Mouse (Mus musculus): ENCODE data around the gene Slc37a1. TPM values are rescaled to one million over a fixed set of nuclear protein-coding genes. Genes with fewer than 3 reads are reported as not detected.

The Slc37a1 gene
- polyA plus RNA-seq, 1 experiment from 2014 or later, result 8.7 TPM

DNA sequence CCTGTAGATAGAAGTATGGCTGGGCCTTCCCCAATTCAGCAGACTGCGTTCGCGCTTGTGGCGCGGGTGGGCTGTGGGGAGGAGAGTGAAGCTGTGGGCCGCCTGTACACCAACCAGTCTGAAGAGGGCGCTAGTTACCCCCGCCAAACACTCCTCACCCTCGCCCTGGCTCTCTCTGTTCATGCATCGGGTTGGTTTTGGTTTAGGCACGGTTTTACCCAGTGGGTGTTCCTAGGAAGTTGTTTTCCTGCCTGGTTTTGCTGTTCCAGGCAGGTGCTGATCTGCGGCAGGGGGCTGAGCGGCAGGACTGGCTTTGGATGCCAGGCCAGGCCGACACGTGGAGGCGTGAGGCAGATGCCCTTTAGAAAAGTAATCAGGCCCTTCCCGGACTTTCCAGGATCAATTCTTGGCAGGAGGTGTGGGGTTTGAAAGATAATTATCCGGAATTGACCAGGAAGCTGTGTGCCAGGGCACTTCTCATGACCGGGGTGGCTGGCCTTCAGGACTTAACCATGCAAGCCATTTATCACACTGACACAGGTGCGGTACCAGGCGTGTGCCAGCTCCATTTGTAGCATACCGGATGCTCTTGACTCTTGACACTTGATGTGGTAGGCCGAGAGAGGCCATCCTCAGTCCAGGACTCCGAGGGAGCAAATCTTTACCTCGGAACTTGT lies 8.8 kb downstream of the Slc37a1 start:
- no peaks in the 10 kb centered on the region for H3K36me3 ChIP-seq
- ATAC-seq (replicated peaks; ENCODE audit: insufficient number of reproducible peaks, insufficient read depth, low FRiP score, low read depth), result no peak
- peak overlapping the region; percentile 93 for H3K4me2 ChIP-seq
- 23% methylated on average over 25 of the region's 25 CpGs for WGBS
- no peaks in the 10 kb centered on the region for H3K9me3 ChIP-seq (replicated peaks)
- H3K4me3 ChIP-seq, result peak overlapping the region; percentile 63
- peaks cover 41% of the 10 kb centered on the region for H3K4me1 ChIP-seq (replicated peaks)
- 0 out of 2 replicates have a peak, but pooled peaks cover 3% of the 10 kb centered on the region for H3K27me3 ChIP-seq
- H3K27ac ChIP-seq, result 0 out of 2 replicates have a peak overlapping the region, but pooled peaks have one; percentile 63
- H3K9ac ChIP-seq, result peak overlapping the region; percentile 67; the same call in 1 of the 2 replicates

GRCm38 (mm10) chr17:31295892-31296781 lies 9.5 kb downstream of the Slc37a1 start:
- 1% methylated on average over 53 of the region's 68 CpGs for WGBS
- peak; percentile 59; the same call in 1 of the 2 replicates for ATAC-seq (replicated peaks; ENCODE audit: insufficient number of reproducible peaks, insufficient read depth, low FRiP score, low read depth)

GRCm38 (mm10) chr17:31297521-31297939 lies 10.9 kb downstream of the Slc37a1 start:
- H3K4me1 ChIP-seq (replicated peaks), result peaks cover 41% of the 10 kb centered on the region
- H3K27ac ChIP-seq, result peak overlapping the region; percentile 62
- ATAC-seq (replicated peaks; ENCODE audit: insufficient number of reproducible peaks, insufficient read depth, low FRiP score, low read depth), result no peak
- peak overlapping the region; percentile 63 for H3K4me3 ChIP-seq
- peak overlapping the region; percentile 93 for H3K4me2 ChIP-seq
- H3K9ac ChIP-seq, result 0 out of 2 replicates have a peak overlapping the region, but pooled peaks have one; percentile 67
- WGBS, result 7% methylated on average over 7 of the region's 7 CpGs
- no peaks in the 10 kb centered on the region for H3K36me3 ChIP-seq
- H3K9me3 ChIP-seq (replicated peaks), result no peaks in the 10 kb centered on the region
- 0 out of 2 replicates have a peak, but pooled peaks cover 3% of the 10 kb centered on the region for H3K27me3 ChIP-seq

More at GRCm38 (mm10) chr17:31295892-31296781, 9.5 kb downstream of the Slc37a1 start:
- Histone ChIP-seq H3K4me2 (peak overlapping the region; percentile 93), H3K36me3 (no peaks in the 10 kb centered on the region), H3K4me3 (peak overlapping the region; percentile 63), H3K4me1 (replicated peaks) (peaks cover 41% of the 10 kb centered on the region), H3K27me3 (0 out of 2 replicates have a peak, but pooled peaks cover 3% of the 10 kb centered on the region), H3K27ac (peak overlapping the region; percentile 63), H3K9me3 (replicated peaks) (no peaks in the 10 kb centered on the region), H3K9ac (peak overlapping the region; percentile 67)

GRCm38 (mm10) chr17:31298419-31299209 lies 12.0 kb downstream of the Slc37a1 start:
- WGBS, result 61% methylated on average over 6 of the region's 6 CpGs
- ATAC-seq (replicated peaks; ENCODE audit: insufficient number of reproducible peaks, insufficient read depth, low FRiP score, low read depth), result no peak
- peaks cover 41% of the 10 kb centered on the region for H3K4me1 ChIP-seq (replicated peaks)
- peak overlapping the region; percentile 62; the same call in 1 of the 2 replicates for H3K27ac ChIP-seq
- H3K36me3 ChIP-seq, result no peaks in the 10 kb centered on the region
- no peak overlapping the region for H3K4me3 ChIP-seq
- H3K4me2 ChIP-seq, result peak overlapping the region; percentile 93; the same call in 1 of the 2 replicates
- 0 out of 2 replicates have a peak, but pooled peaks cover 3% of the 10 kb centered on the region for H3K27me3 ChIP-seq
- no peak overlapping the region for H3K9ac ChIP-seq
- no peaks in the 10 kb centered on the region for H3K9me3 ChIP-seq (replicated peaks)

DNA sequence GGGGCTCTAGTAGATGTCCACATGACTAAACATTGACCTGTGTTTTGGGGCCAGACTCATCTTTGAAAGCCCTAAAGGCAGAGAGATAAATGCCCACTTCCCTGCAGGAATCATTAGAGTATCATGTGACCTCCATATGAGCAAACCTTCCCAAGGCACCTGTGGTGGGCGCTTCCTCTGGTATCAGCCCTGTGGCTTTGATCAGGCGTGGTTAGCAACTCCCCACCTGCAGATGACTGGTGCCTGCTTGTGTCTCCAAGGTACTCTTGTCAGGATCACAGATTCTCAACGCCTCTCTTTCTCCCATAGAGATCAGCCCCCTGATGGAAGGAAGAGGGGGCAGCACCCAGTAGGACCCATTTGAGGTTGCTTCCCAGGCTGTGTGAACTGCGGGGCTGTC lies 13.4 kb downstream of the Slc37a1 start:
- Histone ChIP-seq H3K27me3 (0 out of 2 replicates have a peak, but pooled peaks cover 1% of the 10 kb centered on the region), H3K4me1 (replicated peaks) (peaks cover 44% of the 10 kb centered on the region), H3K4me3 (no peak overlapping the region), H3K9ac (no peak overlapping the region), H3K4me2 (no peak overlapping the region), H3K9me3 (replicated peaks) (no peaks in the 10 kb centered on the region), H3K36me3 (no peaks in the 10 kb centered on the region), H3K27ac (no peak overlapping the region)
- no peak for ATAC-seq (replicated peaks; ENCODE audit: insufficient number of reproducible peaks, insufficient read depth, low FRiP score, low read depth)
- 87% methylated on average over 4 of the region's 4 CpGs for WGBS

DNA sequence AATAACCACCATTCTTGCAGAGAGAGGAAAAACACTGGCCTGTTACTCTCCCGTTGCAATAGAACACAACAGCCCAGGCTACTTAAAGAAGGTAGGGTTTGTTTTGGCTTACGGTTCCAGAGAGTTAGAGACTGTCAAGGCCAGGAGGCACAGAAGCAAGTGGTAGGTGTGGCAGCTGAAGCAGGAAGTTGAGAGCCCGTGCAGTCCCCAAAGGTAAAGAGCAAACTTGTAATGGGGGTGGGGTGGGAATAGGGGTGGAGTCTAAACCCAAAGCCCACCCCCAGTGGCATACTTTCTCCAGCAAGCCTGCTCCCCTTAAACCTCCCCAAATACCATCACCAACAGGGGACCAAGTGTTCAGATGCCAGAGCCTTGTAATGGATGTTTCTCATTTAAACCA lies 14.1 kb downstream of the Slc37a1 start:
- H3K9ac ChIP-seq, result no peak overlapping the region
- ATAC-seq (replicated peaks; ENCODE audit: insufficient number of reproducible peaks, insufficient read depth, low FRiP score, low read depth), result no peak
- WGBS, result 64% methylated on average over 3 of the region's 3 CpGs
- H3K9me3 ChIP-seq (replicated peaks), result no peaks in the 10 kb centered on the region
- H3K27me3 ChIP-seq, result no peaks in the 10 kb centered on the region
- no peaks in the 10 kb centered on the region for H3K36me3 ChIP-seq
- no peak overlapping the region for H3K4me2 ChIP-seq
- no peak overlapping the region for H3K27ac ChIP-seq
- H3K4me3 ChIP-seq, result no peak overlapping the region
- peaks cover 45% of the 10 kb centered on the region for H3K4me1 ChIP-seq (replicated peaks)

DNA sequence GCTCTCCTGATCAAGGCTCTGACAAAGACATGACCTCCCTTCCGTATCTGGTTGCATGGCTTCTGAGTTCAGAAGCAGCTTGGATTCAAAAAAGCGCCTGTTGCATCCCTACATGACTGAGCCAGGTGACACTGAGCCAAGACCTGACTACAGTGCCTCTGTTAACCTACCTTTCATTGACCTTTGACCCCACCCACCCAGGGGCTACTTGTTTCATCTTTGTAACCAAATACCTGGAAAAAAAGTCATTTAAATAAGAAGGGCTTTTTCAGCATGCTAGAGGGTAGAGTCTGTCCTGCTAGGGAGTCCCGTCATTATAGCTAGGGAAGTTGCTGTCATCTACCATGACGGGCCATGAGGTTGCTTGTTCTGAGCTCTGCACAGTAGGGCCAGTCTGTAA lies 16.8 kb downstream of the Slc37a1 start:
- Histone ChIP-seq H3K27ac (no peak overlapping the region), H3K4me3 (no peak overlapping the region), H3K27me3 (no peaks in the 10 kb centered on the region), H3K9me3 (replicated peaks) (no peaks in the 10 kb centered on the region), H3K9ac (no peak overlapping the region), H3K4me2 (no peak overlapping the region), H3K36me3 (no peaks in the 10 kb centered on the region), H3K4me1 (replicated peaks) (peaks cover 29% of the 10 kb centered on the region)
- ATAC-seq (replicated peaks; ENCODE audit: insufficient number of reproducible peaks, insufficient read depth, low FRiP score, low read depth), result no peak
- 90% methylated on average over 4 of the region's 4 CpGs for WGBS

DNA sequence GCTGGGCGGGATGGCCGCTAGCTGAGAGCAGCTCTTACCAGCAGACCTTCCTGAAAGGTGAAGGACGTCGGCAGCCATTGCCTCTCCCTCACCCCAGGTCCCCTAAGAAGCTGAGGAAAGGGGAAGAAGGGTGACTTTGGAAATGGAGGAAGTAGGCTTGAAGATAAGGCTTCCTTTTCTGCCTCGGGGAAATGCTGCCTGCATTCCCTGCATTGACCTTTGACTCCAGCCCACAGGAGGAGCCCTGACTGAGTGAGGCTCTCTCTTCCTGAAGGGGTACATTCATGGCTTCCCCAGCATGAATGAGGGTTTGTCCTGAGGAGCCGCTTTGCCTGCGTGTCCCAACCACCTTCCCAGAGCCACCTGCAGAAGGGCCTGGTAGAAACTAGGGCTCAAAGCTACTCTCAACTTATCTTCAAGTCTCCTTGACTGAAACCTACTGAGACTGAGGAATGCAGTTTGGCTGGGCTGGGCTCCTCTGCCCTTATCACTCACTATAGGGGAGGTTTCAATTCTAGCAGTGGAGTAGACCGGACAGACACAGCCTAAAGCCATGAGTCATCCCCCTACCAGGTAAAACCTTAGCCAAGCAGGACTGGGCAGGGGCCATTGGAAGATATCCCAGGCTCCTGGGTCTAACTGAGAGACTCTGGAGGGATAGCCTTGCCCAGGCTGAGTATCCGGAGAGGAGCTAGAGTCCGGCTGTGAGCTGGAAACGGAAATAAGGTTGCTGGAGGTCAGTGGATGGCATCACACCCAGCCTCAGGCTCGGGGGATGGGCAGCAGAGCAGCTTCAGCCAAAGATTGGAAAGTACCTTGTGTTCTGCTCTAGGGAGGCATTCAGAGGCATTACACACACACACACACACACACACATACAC lies 18.5 kb downstream of the Slc37a1 start:
- H3K4me3 ChIP-seq, result no peak overlapping the region
- H3K36me3 ChIP-seq, result no peaks in the 10 kb centered on the region
- ATAC-seq (replicated peaks; ENCODE audit: insufficient number of reproducible peaks, insufficient read depth, low FRiP score, low read depth), result peak; percentile 45
- H3K27me3 ChIP-seq, result no peaks in the 10 kb centered on the region
- peaks cover 20% of the 10 kb centered on the region for H3K4me1 ChIP-seq (replicated peaks)
- H3K9ac ChIP-seq, result no peak overlapping the region
- no peaks in the 10 kb centered on the region for H3K9me3 ChIP-seq (replicated peaks)
- H3K27ac ChIP-seq, result peak overlapping the region; percentile 33; the same call in 1 of the 2 replicates
- WGBS, result 41% methylated on average over 12 of the region's 12 CpGs
- H3K4me2 ChIP-seq, result no peak overlapping the region

- H3K9ac ChIP-seq, result no peak overlapping the region
- H3K27ac ChIP-seq, result no peak overlapping the region
- ATAC-seq (replicated peaks; ENCODE audit: insufficient number of reproducible peaks, insufficient read depth, low FRiP score, low read depth), result no peak
- no peaks in the 10 kb centered on the region for H3K36me3 ChIP-seq
- no peaks in the 10 kb centered on the region for H3K27me3 ChIP-seq
- H3K9me3 ChIP-seq (replicated peaks), result no peaks in the 10 kb centered on the region
- peaks cover 20% of the 10 kb centered on the region for H3K4me1 ChIP-seq (replicated peaks)
- WGBS, result 31% methylated on average over 5 of the region's 5 CpGs
- no peak overlapping the region for H3K4me3 ChIP-seq
- H3K4me2 ChIP-seq, result no peak overlapping the region
Measured at GRCm38 (mm10) chr17:31305776-31306120, 19.2 kb downstream of the Slc37a1 start.

- H3K4me3 ChIP-seq, result no peak overlapping the region
- H3K36me3 ChIP-seq, result no peaks in the 10 kb centered on the region
- no peak for ATAC-seq (replicated peaks; ENCODE audit: insufficient number of reproducible peaks, insufficient read depth, low FRiP score, low read depth)
- peaks cover 20% of the 10 kb centered on the region for H3K4me1 ChIP-seq (replicated peaks)
- H3K27ac ChIP-seq, result peak overlapping the region; percentile 8; the same call in 1 of the 2 replicates
- 68% methylated on average over 3 of the region's 3 CpGs for WGBS
- H3K27me3 ChIP-seq, result no peaks in the 10 kb centered on the region
- H3K9me3 ChIP-seq (replicated peaks), result no peaks in the 10 kb centered on the region
- no peak overlapping the region for H3K4me2 ChIP-seq
- no peak overlapping the region for H3K9ac ChIP-seq
Measured at GRCm38 (mm10) chr17:31307756-31308155, 21.2 kb downstream of the Slc37a1 start.
